Mouse (Mus musculus) right cerebral cortex, postnatal 10 days (tissue): ENCODE data around the gene Syt14.

Source experiments
- DNase-seq, 2 experiments: peaks; one replicate each; pipeline ENCODE4 v3.0.0; 2021; ENCODE audit warnings: low spot score in 2 of 2

Syt14 gene

GRCm38 (mm10) chr1:192993491-192993890 is 42.1 kb downstream of the Syt14 start:
- DNase-seq, result no peak

- DNase-seq, result no peak
These were observed 48.4 kb downstream of the Syt14 start for GRCm38 (mm10) chr1:192987203-192987602.

GRCm38 (mm10) chr1:192986481-192986880 is 49.1 kb downstream of the Syt14 start:
- DNase-seq, result no peak

GRCm38 (mm10) chr1:192984333-192984732 is 51.2 kb downstream of the Syt14 start:
- no peak for DNase-seq

- no peak for DNase-seq
These were observed 53.9 kb downstream of the Syt14 start for GRCm38 (mm10) chr1:192981658-192982057.

GRCm38 (mm10) chr1:192981120-192981519 is 54.5 kb downstream of the Syt14 start:
- no peak for DNase-seq

GRCm38 (mm10) chr1:192962323-192962722 is 73.3 kb downstream of the Syt14 start:
- no peak for DNase-seq

GRCm38 (mm10) chr1:192947839-192948173 is 87.8 kb downstream of the Syt14 start:
- DNase-seq, result no peak

GRCm38 (mm10) chr1:192947170-192947838 is 88.3 kb downstream of the Syt14 start:
- no peak for DNase-seq

GRCm38 (mm10) chr1:192939033-192939432 is 96.5 kb downstream of the Syt14 start:
- no peak for DNase-seq

GRCm38 (mm10) chr1:192937956-192938355 is 97.6 kb downstream of the Syt14 start:
- DNase-seq, result no peak

- DNase-seq, result no peak
These were observed 103.8 kb downstream of the Syt14 start for GRCm38 (mm10) chr1:192931797-192932196.

GRCm38 (mm10) chr1:192912101-192912728 is 123.4 kb downstream of the Syt14 start:
- DNase-seq, result no peak

- DNase-seq, result no peak
These were observed 134.1 kb downstream of the Syt14 start for GRCm38 (mm10) chr1:192901516-192901915.

- no peak for DNase-seq
These were observed 134.7 kb downstream of the Syt14 start for GRCm38 (mm10) chr1:192900913-192901312.

GRCm38 (mm10) chr1:192898742-192899141 is 136.8 kb downstream of the Syt14 start:
- no peak for DNase-seq

GRCm38 (mm10) chr1:192897218-192897617 is 138.4 kb downstream of the Syt14 start:
- DNase-seq, result no peak

- no peak for DNase-seq
These were observed 139.5 kb downstream of the Syt14 start for GRCm38 (mm10) chr1:192896076-192896475.

GRCm38 (mm10) chr1:192890716-192891115 is 144.9 kb downstream of the Syt14 start:
- no peak for DNase-seq

- no peak for DNase-seq
These were observed 152.8 kb downstream of the Syt14 start for GRCm38 (mm10) chr1:192882617-192883295.

- no peak for DNase-seq
These were observed 155.4 kb downstream of the Syt14 start for GRCm38 (mm10) chr1:192880130-192880529.

- no peak for DNase-seq
These were observed 156.4 kb downstream of the Syt14 start for GRCm38 (mm10) chr1:192879086-192879580.

GRCm38 (mm10) chr1:192872841-192873240 is 162.7 kb downstream of the Syt14 start:
- DNase-seq, result no peak
